Comparison of ENCODE assay signal across 29 mouse cellular contexts in the genomic region with DNA sequence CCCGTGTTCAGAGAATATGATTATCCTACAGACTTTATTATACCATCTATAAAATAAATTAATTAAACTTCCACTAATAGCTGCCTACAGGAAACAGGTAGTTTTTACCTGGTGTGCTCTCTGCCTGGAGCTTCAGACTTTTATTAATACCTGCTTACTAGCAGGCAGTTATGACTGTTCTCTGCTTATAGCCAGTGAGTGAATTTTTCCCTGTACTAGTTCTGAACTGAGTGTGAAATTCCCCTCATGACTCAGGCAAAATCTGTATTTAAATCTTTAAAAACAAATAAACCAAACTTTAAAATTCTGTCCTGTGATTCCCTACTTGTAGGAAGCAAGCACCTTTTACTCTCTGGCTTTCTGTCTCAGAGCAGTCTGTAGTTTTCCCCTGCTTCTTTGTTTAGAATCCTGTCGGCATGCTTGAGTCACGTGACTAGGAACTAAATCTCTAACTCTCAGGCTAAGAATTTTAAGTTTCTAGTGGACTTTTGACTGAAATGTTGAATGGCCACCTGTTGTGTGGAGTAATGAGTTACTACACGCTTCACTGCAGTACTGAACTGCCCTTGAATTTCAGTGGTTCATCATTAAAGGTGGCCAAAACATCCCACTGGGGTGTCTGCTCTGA. TPM values are rescaled to one million over a fixed set of nuclear protein-coding genes. Genes with fewer than 3 reads are reported as not detected.
DNase-seq lines count a peak whose midpoint lies in the region; ATAC-seq and TF ChIP-seq lines count a peak whose summit lies in the region.
"Had no signal": no experiment of that assay in that cellular context is flagged by ENCODE, and none has a peak within 500 bp of the region (broad histone marks: within the 10 kb centered on the region; RNA-seq: fewer than 3 reads in every experiment).

No protein-coding gene starts in this region.

- no peaks in the 10 kb centered on the region for H3K79me3 ChIP-seq in C2C12 (ENCODE audit: low read depth)

- TF ChIP-seq RAD21 in MEL (IDR thresholded peaks at IDR 0.05; ENCODE audit: low read depth, low read length), result no peak

- no peak for TF ChIP-seq CTCF in C2C12 (IDR thresholded peaks at IDR 0.05; ENCODE audit: control insufficient read depth, insufficient read depth, insufficient read length)
- TF ChIP-seq CTCF in MEL (IDR thresholded peaks at IDR 0.05 in 2 of 3, conservative IDR thresholded peaks at IDR 0.05 in 1 of 3; ENCODE audit: control insufficient read depth in 1 of 3, insufficient read depth in 1 of 3, low read depth in 2 of 3, low read length in 3 of 3, poor library complexity in 1 of 3, severe bottlenecking in 1 of 3), result no peak

- 65% methylated on average over 4 of the region's 4 CpGs for WGBS in embryonic facial prominence, embryonic 11.5 days
- WGBS in embryonic facial prominence, embryonic 10.5 days, result 71% methylated on average over 4 of the region's 4 CpGs
- WGBS in kidney, embryonic 16.5 days, result 71% methylated on average over 4 of the region's 4 CpGs

- H3K4me3 ChIP-seq in embryonic facial prominence, embryonic 11.5 days (ENCODE audit: low read depth, low read length), result no peak overlapping the region
- no peak overlapping the region for H3K4me3 ChIP-seq in embryonic facial prominence, embryonic 10.5 days
- H3K4me3 ChIP-seq in kidney, embryonic 16.5 days (ENCODE audit: low read length), result no peak overlapping the region
- H3K4me3 ChIP-seq in C2C12 (ENCODE audit: insufficient read depth, poor library complexity, severe bottlenecking), result no peak overlapping the region
- no peak overlapping the region for H3K4me3 ChIP-seq in MEL (ENCODE audit: control insufficient read depth in 1 of 2, insufficient read depth in 1 of 2, low read depth in 2 of 2, low read length in 2 of 2)
- H3K4me3 ChIP-seq: embryonic facial prominence, embryonic 15.5 days; erythroblast, embryonic 14.5 days; forebrain, embryonic 10.5 days; heart, embryonic 10.5 days; hindbrain, embryonic 10.5 days had no signal

- no peaks in the 10 kb centered on the region for H3K9me3 ChIP-seq in embryonic facial prominence, embryonic 11.5 days (replicated peaks; ENCODE audit: control insufficient read depth, low read length)
- no peaks in the 10 kb centered on the region for H3K9me3 ChIP-seq in embryonic facial prominence, embryonic 10.5 days
- H3K9me3 ChIP-seq in kidney, embryonic 16.5 days (ENCODE audit: low read length), result no peaks in the 10 kb centered on the region
- no peaks in the 10 kb centered on the region for H3K9me3 ChIP-seq in MEL (replicated peaks; ENCODE audit: insufficient read depth, low read length)
- H3K9me3 ChIP-seq: embryonic facial prominence, embryonic 15.5 days; forebrain, embryonic 10.5 days; G1E; heart, embryonic 10.5 days; hindbrain, embryonic 10.5 days had no signal

- H3K79me2 ChIP-seq in C2C12 (ENCODE audit: control insufficient read depth, insufficient read depth) (no peaks in the 10 kb centered on the region), MEL (ENCODE audit: control insufficient read depth, insufficient read depth, low read length, poor library complexity) (no peaks in the 10 kb centered on the region)

- no peaks in the 10 kb centered on the region for H3K4me1 ChIP-seq in embryonic facial prominence, embryonic 11.5 days (ENCODE audit: control insufficient read depth, insufficient read depth, low read length)
- H3K4me1 ChIP-seq in embryonic facial prominence, embryonic 10.5 days, result no peaks in the 10 kb centered on the region
- no peaks in the 10 kb centered on the region for H3K4me1 ChIP-seq in kidney, embryonic 16.5 days (ENCODE audit: insufficient read depth, low read length)
- no peaks in the 10 kb centered on the region for H3K4me1 ChIP-seq in MEL (ENCODE audit: control insufficient read depth in 1 of 2, insufficient read depth in 2 of 2, low read length in 2 of 2)
- H3K4me1 ChIP-seq: embryonic facial prominence, embryonic 15.5 days; forebrain, embryonic 10.5 days; heart, embryonic 10.5 days; hindbrain, embryonic 10.5 days had no signal

- H3K36me3 ChIP-seq in embryonic facial prominence, embryonic 11.5 days (replicated peaks; ENCODE audit: control insufficient read depth, insufficient read depth, low read depth, low read length), result no peaks in the 10 kb centered on the region
- H3K36me3 ChIP-seq in embryonic facial prominence, embryonic 10.5 days (replicated peaks), result no peaks in the 10 kb centered on the region
- H3K36me3 ChIP-seq in kidney, embryonic 16.5 days (ENCODE audit: insufficient read depth, low read length), result no peaks in the 10 kb centered on the region
- H3K36me3 ChIP-seq in C2C12 (ENCODE audit: control insufficient read depth, insufficient read depth) (no peaks in the 10 kb centered on the region), MEL (ENCODE audit: control insufficient read depth in 1 of 2, insufficient read depth in 2 of 2, low read length in 2 of 2) (no peaks in the 10 kb centered on the region)
- H3K36me3 ChIP-seq: embryonic facial prominence, embryonic 15.5 days; forebrain, embryonic 10.5 days; G1E; heart, embryonic 10.5 days; hindbrain, embryonic 10.5 days had no signal

- no peak for TF ChIP-seq POLR2A in MEL (IDR thresholded peaks at IDR 0.05; ENCODE audit: control insufficient read depth in 1 of 2, insufficient read depth in 1 of 2, low read depth in 1 of 2, low read length in 2 of 2, poor library complexity in 1 of 2)

- H3K4me2 ChIP-seq in embryonic facial prominence, embryonic 11.5 days (ENCODE audit: low read depth, low read length), result no peak overlapping the region
- H3K4me2 ChIP-seq in kidney, embryonic 16.5 days (replicated peaks; ENCODE audit: low read depth, low read length), result no peak overlapping the region
- H3K4me2 ChIP-seq: embryonic facial prominence, embryonic 15.5 days; hindbrain, embryonic 14.5 days had no signal

- H3K27ac ChIP-seq in embryonic facial prominence, embryonic 11.5 days (replicated peaks; ENCODE audit: low read depth, low read length), result no peak overlapping the region
- H3K27ac ChIP-seq in embryonic facial prominence, embryonic 10.5 days (replicated peaks), result no peak overlapping the region
- H3K27ac ChIP-seq in kidney, embryonic 16.5 days (ENCODE audit: low read length), result no peak overlapping the region
- no peak overlapping the region for H3K27ac ChIP-seq in MEL (ENCODE audit: control insufficient read depth, low read depth, low read length)
- H3K27ac ChIP-seq: embryonic facial prominence, embryonic 15.5 days; forebrain, embryonic 10.5 days; heart, embryonic 10.5 days; hindbrain, embryonic 10.5 days; hindbrain, embryonic 14.5 days had no signal

- H3K27me3 ChIP-seq in embryonic facial prominence, embryonic 11.5 days (ENCODE audit: control insufficient read depth, insufficient read depth, low read length), result no peaks in the 10 kb centered on the region
- H3K27me3 ChIP-seq in embryonic facial prominence, embryonic 10.5 days (replicated peaks; ENCODE audit: low read depth, poor library complexity, severe bottlenecking), result no peaks in the 10 kb centered on the region
- H3K27me3 ChIP-seq in kidney, embryonic 16.5 days (ENCODE audit: insufficient read depth, low read length), result no peaks in the 10 kb centered on the region
- H3K27me3 ChIP-seq in C2C12 (ENCODE audit: control insufficient read depth, insufficient read depth, insufficient read length) (no peaks in the 10 kb centered on the region), MEL (ENCODE audit: control insufficient read depth in 1 of 2, insufficient read depth in 2 of 2, low read length in 2 of 2) (no peaks in the 10 kb centered on the region)
- H3K27me3 ChIP-seq: embryonic facial prominence, embryonic 15.5 days had no signal

- peak; percentile 1 for DNase-seq in embryonic facial prominence, embryonic 11.5 days (ENCODE audit: low spot score)
- no peak for DNase-seq in embryonic facial prominence, embryonic 10.5 days (ENCODE audit: low spot score)
- DNase-seq in kidney, adult 11 months, result no peak
- no peak for DNase-seq in MEL (ENCODE audit: low read depth, low spot score)
- DNase-seq in thymus, adult 18-20 months, result no peak
- DNase-seq in ovary, postnatal 36 days (ENCODE audit: low spot score), result no peak
- DNase-seq: adrenal gland, postnatal 14 days; cerebellum, adult 18-20 months; cerebellum, adult 9-11 months; cerebellum, postnatal 36 days; gastrocnemius, postnatal 10 days; heart, adult 18-20 months; heart, postnatal 10 days had no signal

- H3ac ChIP-seq in C2C12 (ENCODE audit: control insufficient read depth, insufficient read length, low read depth), result no peak overlapping the region

- no peak for ATAC-seq in embryonic facial prominence, embryonic 11.5 days (replicated peaks; ENCODE audit: insufficient number of reproducible peaks, low FRiP score, low TSS enrichment, low read depth)
- ATAC-seq in kidney, embryonic 16.5 days (ENCODE audit: low FRiP score, low TSS enrichment), result 0 out of 2 replicates have a peak, but pooled peaks have one; percentile 42
- ATAC-seq: activated CD4-positive, CD25-positive, alpha-beta regulatory T cell, adult 4 months; forebrain, embryonic 16.5 days; intestine, embryonic 16.5 days had no signal

- no peak overlapping the region for H3K9ac ChIP-seq in embryonic facial prominence, embryonic 11.5 days (replicated peaks; ENCODE audit: low read length)
- H3K9ac ChIP-seq in kidney, embryonic 16.5 days (replicated peaks; ENCODE audit: low read length), result no peak overlapping the region
- no peak overlapping the region for H3K9ac ChIP-seq in MEL (ENCODE audit: control insufficient read depth, low read depth, low read length, poor library complexity, severe bottlenecking)
- H3K9ac ChIP-seq: embryonic facial prominence, embryonic 15.5 days; hindbrain, embryonic 14.5 days had no signal

- TF ChIP-seq EP300 in MEL (IDR thresholded peaks at IDR 0.05; ENCODE audit: low read depth in 1 of 2, low read length in 2 of 2), result no peak

RNA-seq across cellular contexts. Expression of gene Mmp10, which starts 15.9 kb away (rescaled TPM):
- polyA plus RNA-seq in embryonic facial prominence, embryonic 11.5 days (2014; fragmentation: Nextera tagmentation; extraction: Ambion mirVana), result not detected in 2 replicates
- not detected in 2 replicates for polyA plus RNA-seq in embryonic facial prominence, embryonic 10.5 days (2016; fragmentation: Nextera tagmentation; extraction: Ambion mirVana)
- polyA plus RNA-seq in kidney, embryonic 16.5 days (2015; fragmentation: Nextera tagmentation; extraction: Ambion mirVana), result 0.09 TPM in 1 of 2 replicates, not detected in the other
- polyA plus RNA-seq in C2C12 (2012; fragmentation: generic; extraction: Trizol), result 0.21 TPM
- not detected in 2 replicates for total RNA-seq in MEL (2012; rRNA removed)
- not detected for polyA plus RNA-seq in MEL (2012; ENCODE audit: insufficient read depth in 1 of 2, insufficient read length in 2 of 2, low read depth in 1 of 2, low replicate concordance in 2 of 2, missing spikeins in 1 of 2)
- total RNA-seq: adrenal gland, adult 18-20 months; adrenal gland, postnatal 14 days; gastrocnemius, postnatal 10 days; gastrocnemius, postnatal 4 days; heart, adult 18-20 months; heart, postnatal 10 days had no signal
- polyA plus RNA-seq: activated CD4-positive, CD25-positive, alpha-beta regulatory T cell, adult 4 months; embryonic facial prominence, embryonic 15.5 days; erythroblast, embryonic 14.5 days; forebrain, embryonic 10.5 days; forebrain, embryonic 16.5 days; frontal cortex, adult 2 months; G1E; heart, embryonic 10.5 days; heart, embryonic 14.5 days; hindbrain, embryonic 10.5 days; hindbrain, embryonic 14.5 days had no signal

RNA-seq across cellular contexts. Expression of gene Mmp8, which starts 40.2 kb away (rescaled TPM):
- polyA plus RNA-seq in embryonic facial prominence, embryonic 11.5 days (2014; fragmentation: Nextera tagmentation; extraction: Ambion mirVana), result 0.08 TPM in 1 of 2 replicates, not detected in the other
- polyA plus RNA-seq in embryonic facial prominence, embryonic 10.5 days (2016; fragmentation: Nextera tagmentation; extraction: Ambion mirVana), result not detected in 2 replicates
- polyA plus RNA-seq in kidney, embryonic 16.5 days (2015; fragmentation: Nextera tagmentation; extraction: Ambion mirVana), result 0.35 and 0.89 TPM in 2 replicates
- polyA plus RNA-seq in C2C12 (2012; fragmentation: generic; extraction: Trizol) (not detected), MEL (2012; ENCODE audit: insufficient read depth in 1 of 2, insufficient read length in 2 of 2, low read depth in 1 of 2, low replicate concordance in 2 of 2, missing spikeins in 1 of 2) (not detected)
- total RNA-seq in MEL (2012; rRNA removed), result not detected in 2 replicates
- total RNA-seq: heart, adult 18-20 months had no signal
- polyA plus RNA-seq: erythroblast, embryonic 14.5 days; forebrain, embryonic 16.5 days had no signal

RNA-seq across cellular contexts. Expression of gene Mmp27, which starts 53.1 kb away (rescaled TPM):
- polyA plus RNA-seq in embryonic facial prominence, embryonic 11.5 days (2014; fragmentation: Nextera tagmentation; extraction: Ambion mirVana), result not detected in 2 replicates
- not detected in 2 replicates for polyA plus RNA-seq in embryonic facial prominence, embryonic 10.5 days (2016; fragmentation: Nextera tagmentation; extraction: Ambion mirVana)
- polyA plus RNA-seq in kidney, embryonic 16.5 days (2015; fragmentation: Nextera tagmentation; extraction: Ambion mirVana), result not detected in 2 replicates
- not detected for polyA plus RNA-seq in C2C12 (2012; fragmentation: generic; extraction: Trizol)
- 0.27 TPM in 1 of 2 replicates, not detected in the other for total RNA-seq in MEL (2012; rRNA removed)
- polyA plus RNA-seq in MEL (2012; ENCODE audit: insufficient read depth in 1 of 2, insufficient read length in 2 of 2, low read depth in 1 of 2, low replicate concordance in 2 of 2, missing spikeins in 1 of 2), result not detected
- total RNA-seq: gastrocnemius, postnatal 4 days; heart, postnatal 10 days had no signal
- polyA plus RNA-seq: activated CD4-positive, CD25-positive, alpha-beta regulatory T cell, adult 4 months; embryonic facial prominence, embryonic 15.5 days; erythroblast, embryonic 14.5 days; forebrain, embryonic 10.5 days; forebrain, embryonic 16.5 days; frontal cortex, adult 2 months; G1E; heart, embryonic 10.5 days; heart, embryonic 14.5 days; hindbrain, embryonic 10.5 days; hindbrain, embryonic 14.5 days; intestine, embryonic 16.5 days had no signal
